Mouse (Mus musculus): Measurements from ENCODE around the gene Rars. TPM values are rescaled to one million over a fixed set of nuclear protein-coding genes. Genes with fewer than 3 reads are reported as not detected.

The Rars gene
- polyA plus RNA-seq, 1 experiment = 38.1 TPM

- H3K4me1 ChIP-seq (ENCODE audit: control insufficient read depth, insufficient read depth, low read length) = no peaks in the 10 kb centered on the region
- no peak overlapping the region for H3K27ac ChIP-seq (ENCODE audit: insufficient read depth, low read length)
- no peak for TF ChIP-seq POLR2A (IDR thresholded peaks at IDR 0.05; ENCODE audit: extremely low read depth, insufficient read depth, low read length)
- peak; percentile 42 for TF ChIP-seq CTCF (IDR thresholded peaks at IDR 0.05; ENCODE audit: extremely low read depth, insufficient read depth, low read length)
- H3K4me3 ChIP-seq (ENCODE audit: insufficient read depth, low read length) = no peak overlapping the region
These were observed 6.0 kb upstream of the Rars start for GRCm38 (mm10) chr11:35840282-35840681.

- TF ChIP-seq POLR2A (IDR thresholded peaks at IDR 0.05; ENCODE audit: extremely low read depth, insufficient read depth, low read length) (no peak), CTCF (IDR thresholded peaks at IDR 0.05; ENCODE audit: extremely low read depth, insufficient read depth, low read length) (no peak)
- Histone ChIP-seq H3K4me1 (ENCODE audit: control insufficient read depth, insufficient read depth, low read length) (peaks cover under 1% of the 10 kb centered on the region; the same call in 1 of the 2 replicates), H3K27ac (ENCODE audit: insufficient read depth, low read length) (no peak overlapping the region), H3K4me3 (ENCODE audit: insufficient read depth, low read length) (peak overlapping the region; percentile 17)
These were observed 4.3 kb upstream of the Rars start for GRCm38 (mm10) chr11:35838345-35839338.

GRCm38 (mm10) chr11:35837156-35838126, 3.1 kb upstream of the Rars start:
- no peak overlapping the region for H3K27ac ChIP-seq (ENCODE audit: insufficient read depth, low read length)
- TF ChIP-seq POLR2A (IDR thresholded peaks at IDR 0.05; ENCODE audit: extremely low read depth, insufficient read depth, low read length) (no peak), CTCF (IDR thresholded peaks at IDR 0.05; ENCODE audit: extremely low read depth, insufficient read depth, low read length) (no peak)
- H3K4me3 ChIP-seq (ENCODE audit: insufficient read depth, low read length) = no peak overlapping the region
- H3K4me1 ChIP-seq (ENCODE audit: control insufficient read depth, insufficient read depth, low read length) = peaks cover 2% of the 10 kb centered on the region; the same call in 1 of the 2 replicates

- TF ChIP-seq POLR2A (IDR thresholded peaks at IDR 0.05; ENCODE audit: extremely low read depth, insufficient read depth, low read length) (no peak), CTCF (IDR thresholded peaks at IDR 0.05; ENCODE audit: extremely low read depth, insufficient read depth, low read length) (no peak)
- peak overlapping the region; percentile 76 for H3K4me3 ChIP-seq (ENCODE audit: insufficient read depth, low read length)
- H3K27ac ChIP-seq (ENCODE audit: insufficient read depth, low read length) = no peak overlapping the region
- H3K4me1 ChIP-seq (ENCODE audit: control insufficient read depth, insufficient read depth, low read length) = peaks cover 2% of the 10 kb centered on the region; the same call in 1 of the 2 replicates
These were observed 1.0 kb downstream of the Rars start for GRCm38 (mm10) chr11:35833270-35833669.

GRCm38 (mm10) chr11:35832139-35832538, 2.2 kb downstream of the Rars start:
- H3K4me1 ChIP-seq (ENCODE audit: control insufficient read depth, insufficient read depth, low read length) = peaks cover 2% of the 10 kb centered on the region; the same call in 1 of the 2 replicates
- H3K4me3 ChIP-seq (ENCODE audit: insufficient read depth, low read length) = no peak overlapping the region
- TF ChIP-seq CTCF (IDR thresholded peaks at IDR 0.05; ENCODE audit: extremely low read depth, insufficient read depth, low read length) (no peak), POLR2A (IDR thresholded peaks at IDR 0.05; ENCODE audit: extremely low read depth, insufficient read depth, low read length) (no peak)
- H3K27ac ChIP-seq (ENCODE audit: insufficient read depth, low read length) = no peak overlapping the region

- no peak for TF ChIP-seq CTCF (IDR thresholded peaks at IDR 0.05; ENCODE audit: extremely low read depth, insufficient read depth, low read length)
- no peak for TF ChIP-seq POLR2A (IDR thresholded peaks at IDR 0.05; ENCODE audit: extremely low read depth, insufficient read depth, low read length)
- H3K4me1 ChIP-seq (ENCODE audit: control insufficient read depth, insufficient read depth, low read length) = no peaks in the 10 kb centered on the region
- no peak overlapping the region for H3K27ac ChIP-seq (ENCODE audit: insufficient read depth, low read length)
- H3K4me3 ChIP-seq (ENCODE audit: insufficient read depth, low read length) = no peak overlapping the region
These were observed 6.6 kb downstream of the Rars start for GRCm38 (mm10) chr11:35827714-35828113.

- TF ChIP-seq CTCF (IDR thresholded peaks at IDR 0.05; ENCODE audit: extremely low read depth, insufficient read depth, low read length) (no peak), POLR2A (IDR thresholded peaks at IDR 0.05; ENCODE audit: extremely low read depth, insufficient read depth, low read length) (no peak)
- Histone ChIP-seq H3K4me1 (ENCODE audit: control insufficient read depth, insufficient read depth, low read length) (no peaks in the 10 kb centered on the region), H3K4me3 (ENCODE audit: insufficient read depth, low read length) (no peak overlapping the region), H3K27ac (ENCODE audit: insufficient read depth, low read length) (no peak overlapping the region)
These were observed 18.0 kb downstream of the Rars start for GRCm38 (mm10) chr11:35816316-35816715.

- TF ChIP-seq POLR2A (IDR thresholded peaks at IDR 0.05; ENCODE audit: extremely low read depth, insufficient read depth, low read length) = no peak
- no peak for TF ChIP-seq CTCF (IDR thresholded peaks at IDR 0.05; ENCODE audit: extremely low read depth, insufficient read depth, low read length)
- H3K4me3 ChIP-seq (ENCODE audit: insufficient read depth, low read length) = no peak overlapping the region
These were observed 22.8 kb downstream of the Rars start for GRCm38 (mm10) chr11:35811458-35811857.

GRCm38 (mm10) chr11:35801332-35801731, 33.0 kb downstream of the Rars start:
- H3K4me1 ChIP-seq (ENCODE audit: control insufficient read depth, insufficient read depth, low read length) = no peaks in the 10 kb centered on the region
- no peak overlapping the region for H3K4me3 ChIP-seq (ENCODE audit: insufficient read depth, low read length)
- H3K27ac ChIP-seq (ENCODE audit: insufficient read depth, low read length) = no peak overlapping the region
- TF ChIP-seq CTCF (IDR thresholded peaks at IDR 0.05; ENCODE audit: extremely low read depth, insufficient read depth, low read length) (no peak), POLR2A (IDR thresholded peaks at IDR 0.05; ENCODE audit: extremely low read depth, insufficient read depth, low read length) (no peak)

More at GRCm38 (mm10) chr11:35811458-35811857, 22.8 kb downstream of the Rars start:
- no peak overlapping the region for H3K27ac ChIP-seq (ENCODE audit: insufficient read depth, low read length)
- H3K4me1 ChIP-seq (ENCODE audit: control insufficient read depth, insufficient read depth, low read length) = no peaks in the 10 kb centered on the region
